Mouse (Mus musculus): Measurements from ENCODE around the gene Trpv3.
"Not testable (repeated sequence)": the region's sequence is repeated elsewhere in the genome, so short reads cannot be mapped to it uniquely, and the experiment has no call there.

Trpv3 gene

GRCm38 (mm10) chr11:73289621-73290020, 22.4 kb downstream of the Trpv3 start:
- DNase-seq (ENCODE audit: low spot score), result no peak

GRCm38 (mm10) chr11:73303123-73303522, 35.9 kb downstream of the Trpv3 start:
- DNase-seq (ENCODE audit: low spot score), result no peak

GRCm38 (mm10) chr11:73315961-73316360, 48.8 kb downstream of the Trpv3 start:
- no peak for DNase-seq (ENCODE audit: low spot score)

- DNase-seq (ENCODE audit: low spot score), result not testable (repeated sequence)
These were observed 51.4 kb downstream of the Trpv3 start for GRCm38 (mm10) chr11:73318581-73318980.

- not testable (repeated sequence) for DNase-seq (ENCODE audit: low spot score)
These were observed 53.9 kb downstream of the Trpv3 start for GRCm38 (mm10) chr11:73321064-73321463.

- no peak for DNase-seq (ENCODE audit: low spot score)
These were observed 57.0 kb downstream of the Trpv3 start for GRCm38 (mm10) chr11:73323906-73324830.

GRCm38 (mm10) chr11:73326485-73326886, 59.3 kb downstream of the Trpv3 start:
- no peak for DNase-seq (ENCODE audit: low spot score)

GRCm38 (mm10) chr11:73327361-73327760, 60.2 kb downstream of the Trpv3 start:
- DNase-seq (ENCODE audit: low spot score), result no peak

GRCm38 (mm10) chr11:73329442-73329841, 62.3 kb downstream of the Trpv3 start, which contains the start of the genes Aspa, Gm49340 and Spata22:
Gene Aspa (minus strand): TSS chr11:73329596.
Gene Gm49340 (plus strand): TSS chr11:73329741.
Gene Spata22 (plus strand): TSS chr11:73329741.
- DNase-seq (ENCODE audit: low spot score), result no peak

- DNase-seq (ENCODE audit: low spot score), result no peak
These were observed 66.2 kb downstream of the Trpv3 start for GRCm38 (mm10) chr11:73333357-73333756.

GRCm38 (mm10) chr11:73336919-73337318, 69.7 kb downstream of the Trpv3 start:
- DNase-seq (ENCODE audit: low spot score), result no peak

Data from embryo, embryonic 10 days (tissue).